Mouse (Mus musculus) stomach, embryonic 16.5 days (tissue): Measurements from ENCODE around the gene Mrpl47. TPM values are rescaled to one million over a fixed set of nuclear protein-coding genes. Genes with fewer than 3 reads are reported as not detected.
"Not testable (repeated sequence)": the region's sequence is repeated elsewhere in the genome, so short reads cannot be mapped to it uniquely, and the experiment has no call there.

Experiments
- ATAC-seq: fragments of 200-750 bp; cut with Nextera tagmentation; 2 replicates; pipeline ENCODE4 v1.8.0; 2017; ENCODE audit warnings: moderate number of reproducible peaks, moderate TSS enrichment; ENCODE audit not compliant: insufficient read depth, low FRiP score
- H3K27ac ChIP-seq: fragments of 300-500 bp; sonication (generic); 2 replicates; pipeline ENCODE4 v1.5.1; 2014; ENCODE audit warnings: low read length
- H3K27me3 ChIP-seq: fragments of 300-500 bp; sonication (generic); 2 replicates; pipeline ENCODE4 v1.6.1; 2014; ENCODE audit warnings: low read length, control low read depth, mixed read lengths; ENCODE audit not compliant: control insufficient read depth, insufficient read depth
- H3K36me3 ChIP-seq: fragments of 300-500 bp; sonication (generic); 2 replicates; pipeline ENCODE4 v1.6.1; 2014; ENCODE audit warnings: low read length; ENCODE audit not compliant: control insufficient read depth, insufficient read depth
- H3K4me1 ChIP-seq: fragments of 300-500 bp; sonication (generic); 2 replicates; pipeline ENCODE4 v1.6.1; 2014; ENCODE audit warnings: low read length, control low read depth, mixed read lengths; ENCODE audit not compliant: control insufficient read depth, insufficient read depth
- H3K4me2 ChIP-seq: fragments of 300-500 bp; sonication (generic); 2 replicates; pipeline ENCODE4 v1.6.1; 2014; ENCODE audit warnings: low read depth, low read length, mixed read lengths
- H3K4me3 ChIP-seq: fragments of 300-500 bp; sonication (generic); replicated peaks from 2 replicates; pipeline ENCODE4 v1.5.1; 2014; ENCODE audit warnings: mild to moderate bottlenecking, low read length
- H3K9ac ChIP-seq: fragments of 300-500 bp; sonication (generic); 2 replicates; pipeline ENCODE4 v1.6.1; 2014; ENCODE audit warnings: low read length
- H3K9me3 ChIP-seq: fragments of 300-500 bp; sonication (generic); replicated peaks from 2 replicates; pipeline ENCODE4 v1.6.1; 2016; ENCODE audit warnings: low read length, control low read depth; ENCODE audit not compliant: control insufficient read depth
- WGBS: fragments of 180-500 bp; shearing (Covaris S2); extraction: QIAGEN DNeasy Blood & Tissue Kit; methylation state at CpG from one replicate; pipeline ENCODE4 v1.1.7; 2014; 5-methylcytosine and 5-hydroxymethylcytosine counted together
- polyA plus RNA-seq: library from polyadenylated mRNA; unstranded; fragments of >200 nt; fragmentation: Nextera tagmentation; extraction: Ambion mirVana; gene quantifications from 2 replicates; pipeline ENCODE4 v1.2.1, GENCODE M21; 2015

Mrpl47 gene
- polyA plus RNA-seq, 1 experiment from 2014 or later: 28.1 TPM

GRCm38 (mm10) chr3:32745001-32745400 is 7.6 kb upstream of the Mrpl47 start:
- Histone ChIP-seq H3K4me3 (no peak overlapping the region), H3K9me3 (no peaks in the 10 kb centered on the region), H3K27ac (no peak overlapping the region), H3K9ac (no peak overlapping the region), H3K4me2 (no peak overlapping the region), H3K36me3 (peaks cover 20% of the 10 kb centered on the region), H3K4me1 (no peaks in the 10 kb centered on the region), H3K27me3 (no peaks in the 10 kb centered on the region)
- ATAC-seq: no peak
- 83% methylated on average over 6 of the region's 6 CpGs for WGBS

- Histone ChIP-seq H3K4me3 (no peak overlapping the region), H3K36me3 (peaks cover 11% of the 10 kb centered on the region), H3K27me3 (no peaks in the 10 kb centered on the region), H3K27ac (no peak overlapping the region), H3K9me3 (no peaks in the 10 kb centered on the region), H3K4me1 (peaks cover 8% of the 10 kb centered on the region), H3K4me2 (no peak overlapping the region), H3K9ac (no peak overlapping the region)
- WGBS: 72% methylated on average over 2 of the region's 2 CpGs
- ATAC-seq: no peak
Measured at GRCm38 (mm10) chr3:32742276-32742780, 4.9 kb upstream of the Mrpl47 start.

GRCm38 (mm10) chr3:32738549-32738948 is 1.1 kb upstream of the Mrpl47 start:
- Histone ChIP-seq H3K9ac (no peak overlapping the region), H3K4me1 (peaks cover 8% of the 10 kb centered on the region), H3K9me3 (no peaks in the 10 kb centered on the region), H3K4me2 (no peak overlapping the region), H3K4me3 (no peak overlapping the region), H3K27ac (no peak overlapping the region), H3K36me3 (no peaks in the 10 kb centered on the region), H3K27me3 (no peaks in the 10 kb centered on the region)
- no peak for ATAC-seq
- 96% methylated on average over 5 of the region's 5 CpGs for WGBS

- no peaks in the 10 kb centered on the region for H3K27me3 ChIP-seq
- peak within 1 kb of the TSS; percentile 83 for H3K4me2 ChIP-seq
- ATAC-seq: peak; percentile 99
- H3K4me3 ChIP-seq: peak within 1 kb of the TSS; percentile 96
- H3K9ac ChIP-seq: peak within 1 kb of the TSS; percentile 90
- H3K36me3 ChIP-seq: peaks cover 7% of the 10 kb centered on the region
- under 1% methylated on average over 62 of the region's 62 CpGs for WGBS
- peak within 1 kb of the TSS; percentile 82 for H3K27ac ChIP-seq
- peaks cover 8% of the 10 kb centered on the region for H3K4me1 ChIP-seq
- no peaks in the 10 kb centered on the region for H3K9me3 ChIP-seq
Measured at GRCm38 (mm10) chr3:32736244-32737171, 897 bp downstream of the Mrpl47 start, which contains the start of gene Ndufb5. TSS of gene Ndufb5 (plus strand) at chr3:32736990.

- Histone ChIP-seq H3K9me3 (no peaks in the 10 kb centered on the region), H3K4me3 (no peak overlapping the region), H3K4me1 (no peaks in the 10 kb centered on the region), H3K27ac (no peak overlapping the region), H3K9ac (no peak overlapping the region), H3K4me2 (no peak overlapping the region), H3K27me3 (no peaks in the 10 kb centered on the region), H3K36me3 (peaks cover 40% of the 10 kb centered on the region)
- ATAC-seq: no peak
- 90% methylated on average over 4 of the region's 4 CpGs for WGBS
Measured at GRCm38 (mm10) chr3:32727861-32728260, 9.5 kb downstream of the Mrpl47 start.

- Histone ChIP-seq H3K27ac (no peak overlapping the region), H3K4me3 (no peak overlapping the region), H3K36me3 (peaks cover 39% of the 10 kb centered on the region)
Measured at GRCm38 (mm10) chr3:32725951-32726350, 11.5 kb downstream of the Mrpl47 start.

GRCm38 (mm10) chr3:32724191-32724590 is 13.2 kb downstream of the Mrpl47 start:
- WGBS: 96% methylated on average over 7 of the region's 7 CpGs
- no peak overlapping the region for H3K4me3 ChIP-seq

More at GRCm38 (mm10) chr3:32725951-32726350, 11.5 kb downstream of the Mrpl47 start:
- Histone ChIP-seq H3K9me3 (no peaks in the 10 kb centered on the region), H3K4me1 (no peaks in the 10 kb centered on the region), H3K9ac (no peak overlapping the region), H3K4me2 (no peak overlapping the region), H3K27me3 (no peaks in the 10 kb centered on the region)
- WGBS: 84% methylated on average over 5 of the region's 5 CpGs
- no peak for ATAC-seq

GRCm38 (mm10) chr3:32718271-32718670 is 19.1 kb downstream of the Mrpl47 start:
- no peak overlapping the region for H3K4me3 ChIP-seq
- no peak for ATAC-seq
- no peaks in the 10 kb centered on the region for H3K27me3 ChIP-seq
- no peak overlapping the region for H3K9ac ChIP-seq
- no peaks in the 10 kb centered on the region for H3K4me1 ChIP-seq
- H3K27ac ChIP-seq: no peak overlapping the region
- no peaks in the 10 kb centered on the region for H3K9me3 ChIP-seq
- 95% methylated on average over 5 of the region's 5 CpGs for WGBS
- H3K4me2 ChIP-seq: no peak overlapping the region
- H3K36me3 ChIP-seq: peaks cover 37% of the 10 kb centered on the region

More at GRCm38 (mm10) chr3:32724191-32724590, 13.2 kb downstream of the Mrpl47 start:
- no peak for ATAC-seq
- peaks cover 46% of the 10 kb centered on the region for H3K36me3 ChIP-seq
- no peak overlapping the region for H3K9ac ChIP-seq
- H3K4me2 ChIP-seq: no peak overlapping the region
- no peak overlapping the region for H3K27ac ChIP-seq
- no peaks in the 10 kb centered on the region for H3K9me3 ChIP-seq
- no peaks in the 10 kb centered on the region for H3K4me1 ChIP-seq
- H3K27me3 ChIP-seq: no peaks in the 10 kb centered on the region

GRCm38 (mm10) chr3:32717403-32717802 is 20.0 kb downstream of the Mrpl47 start:
- H3K36me3 ChIP-seq: peaks cover 38% of the 10 kb centered on the region
- ATAC-seq: not testable (repeated sequence)
- whole genome bisulfite sequencing: 93% methylated on average over 6 of the region's 6 CpGs

More at GRCm38 (mm10) chr3:32717403-32717802, 20.0 kb downstream of the Mrpl47 start:
- not testable (repeated sequence) for H3K4me3 ChIP-seq, H3K4me2 ChIP-seq, H3K9ac ChIP-seq, H3K9me3 ChIP-seq, H3K27ac ChIP-seq, H3K27me3 ChIP-seq, H3K4me1 ChIP-seq
